In genomic region chr7:144874226-144874625, GRCm38 (mm10) we compare ENCODE assay signal across 30 mouse cellular contexts. TPM values are rescaled to one million over a fixed set of nuclear protein-coding genes. Genes with fewer than 3 reads are reported as not detected.
"Had no signal": no experiment of that assay in that cellular context is flagged by ENCODE, and none has a peak within 500 bp of the region (broad histone marks: within the 10 kb centered on the region; RNA-seq: fewer than 3 reads in every experiment).

No protein-coding gene starts in this region.

- H3K36me3 ChIP-seq: kidney, embryonic 15.5 days; limb, embryonic 12.5 days; liver, embryonic 12.5 days; liver, embryonic 15.5 days; lung, embryonic 15.5 days; midbrain, embryonic 10.5 days; midbrain, embryonic 13.5 days; neural tube, embryonic 13.5 days; stomach, embryonic 15.5 days had no signal

- H3K9ac ChIP-seq: kidney, embryonic 15.5 days; limb, embryonic 12.5 days; liver, embryonic 12.5 days; liver, embryonic 15.5 days; lung, embryonic 15.5 days; midbrain, embryonic 13.5 days; neural tube, embryonic 13.5 days; stomach, embryonic 15.5 days had no signal

- H3K4me3 ChIP-seq: kidney, embryonic 15.5 days; left cerebral cortex, adult 2 months; limb, embryonic 12.5 days; liver, embryonic 12.5 days; liver, embryonic 15.5 days; lung, embryonic 15.5 days; megakaryocyte, embryonic 14.5 days; midbrain, embryonic 10.5 days; midbrain, embryonic 13.5 days; myocyte; neural tube, embryonic 13.5 days; stomach, embryonic 15.5 days had no signal

- H3K27me3 ChIP-seq: lung, embryonic 15.5 days; stomach, embryonic 15.5 days had no signal

- H3K9me3 ChIP-seq: kidney, embryonic 15.5 days; limb, embryonic 12.5 days; liver, embryonic 12.5 days; liver, embryonic 15.5 days; lung, embryonic 15.5 days; megakaryocyte, embryonic 14.5 days; midbrain, embryonic 10.5 days; midbrain, embryonic 13.5 days; neural tube, embryonic 13.5 days; stomach, embryonic 15.5 days had no signal

- H3K4me1 ChIP-seq: limb, embryonic 12.5 days; liver, embryonic 12.5 days; liver, embryonic 15.5 days; lung, embryonic 15.5 days; neural tube, embryonic 13.5 days; stomach, embryonic 15.5 days had no signal

- H3K4me2 ChIP-seq: kidney, embryonic 15.5 days; limb, embryonic 12.5 days; liver, embryonic 12.5 days; liver, embryonic 15.5 days; lung, embryonic 15.5 days; midbrain, embryonic 13.5 days; neural tube, embryonic 13.5 days; stomach, embryonic 15.5 days had no signal

- ATAC-seq: liver, embryonic 12.5 days; midbrain, embryonic 13.5 days; midbrain, embryonic 16.5 days had no signal

- DNase-seq: kidney, postnatal 10 days; kidney, postnatal 36 days; layer of hippocampus, postnatal 36 days; liver; lung, adult 18-20 months; lung, postnatal 10 days; lung, postnatal 36 days; retina, postnatal 1 day; right cerebral cortex, postnatal 25 days; spleen, adult 18-20 months; thymus, postnatal 25 days had no signal

- H3K27ac ChIP-seq: kidney, embryonic 15.5 days; left cerebral cortex, adult 2 months; limb, embryonic 12.5 days; liver, embryonic 12.5 days; liver, embryonic 15.5 days; lung, embryonic 15.5 days; midbrain, embryonic 13.5 days; neural tube, embryonic 13.5 days; stomach, embryonic 15.5 days had no signal

RNA-seq across cellular contexts. Expression of gene Fgf15, which starts 22.1 kb away (rescaled TPM):
- total RNA-seq: layer of hippocampus, adult 8-10 months; layer of hippocampus, postnatal 10 days; layer of hippocampus, postnatal 36 days; left cerebral cortex, adult 2 months; left cerebral cortex, postnatal 10 days; left cerebral cortex, postnatal 36 days; monocyte, adult 5-6 weeks; neutrophil, adult 5-6 weeks had no signal
- polyA plus RNA-seq: liver, embryonic 12.5 days; liver, embryonic 15.5 days; lung, embryonic 15.5 days; myocyte had no signal

RNA-seq across cellular contexts. Expression of gene Fgf4, which starts 27.1 kb away (rescaled TPM):
- total RNA-seq: layer of hippocampus, adult 8-10 months; layer of hippocampus, postnatal 10 days; layer of hippocampus, postnatal 36 days; left cerebral cortex, adult 2 months; left cerebral cortex, postnatal 10 days; left cerebral cortex, postnatal 36 days; monocyte, adult 5-6 weeks had no signal
- polyA plus RNA-seq: kidney, embryonic 15.5 days; liver, embryonic 12.5 days; liver, embryonic 15.5 days; lung, embryonic 15.5 days; midbrain, embryonic 10.5 days; midbrain, embryonic 13.5 days; midbrain, embryonic 16.5 days; myocyte; neural tube, embryonic 13.5 days; stomach, embryonic 15.5 days had no signal

RNA-seq across cellular contexts. Expression of gene Fgf3, which starts 36.3 kb away (rescaled TPM):
- total RNA-seq: layer of hippocampus, postnatal 10 days; layer of hippocampus, postnatal 36 days; monocyte, adult 5-6 weeks had no signal
- polyA plus RNA-seq: limb, embryonic 12.5 days; lung, embryonic 15.5 days; myocyte; stomach, embryonic 15.5 days had no signal
